Mouse (Mus musculus): ENCODE data around the gene Atf7.
"Not testable (repeated sequence)": the region's sequence is repeated elsewhere in the genome, so short reads cannot be mapped to it uniquely, and the experiment has no call there.

Gene Atf7

DNA sequence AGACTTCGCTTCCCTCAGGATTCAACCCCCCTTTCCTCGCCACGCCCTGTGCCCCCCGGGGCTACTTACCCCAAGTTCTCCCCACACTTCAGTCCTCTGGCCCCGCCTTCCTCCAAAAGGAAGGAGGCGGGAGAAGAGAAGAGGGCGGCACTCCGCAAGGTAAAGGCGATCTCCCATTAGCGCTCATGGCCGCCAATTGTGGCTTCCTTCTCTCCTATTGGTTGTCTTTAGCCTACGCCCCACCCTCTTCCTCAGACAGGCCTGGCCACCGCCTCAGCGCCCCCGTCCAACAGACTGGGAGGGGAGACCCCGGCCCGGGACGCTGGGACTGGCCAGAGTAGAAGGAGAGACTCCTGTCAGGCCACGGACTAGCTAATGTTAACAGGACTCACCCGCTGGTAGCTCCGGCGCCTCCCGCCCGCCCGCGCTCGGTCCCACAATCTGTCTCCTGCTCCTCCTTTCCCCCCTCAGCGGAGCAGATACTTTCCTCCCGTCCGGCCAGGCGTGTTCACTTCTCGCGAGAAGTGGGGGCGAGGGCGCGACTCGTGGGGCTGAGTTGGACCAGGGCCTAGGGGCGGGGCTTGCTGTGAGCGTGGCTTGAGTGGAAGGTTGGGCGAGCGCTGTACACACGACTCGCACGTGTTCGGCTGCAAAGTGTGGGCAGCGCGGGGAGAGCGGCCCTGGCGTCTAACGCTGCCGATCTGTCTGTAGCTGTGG, at the start of gene Atf7, which contains the start of gene Gm28047:
Gene Atf7, minus strand, starts transcription at position 495 of the 717 bp plus-strand sequence.
Gene Gm28047, minus strand, starts transcription at position 98 of the 717 bp plus-strand sequence.
- peak; percentile 99 for DNase-seq

DNA sequence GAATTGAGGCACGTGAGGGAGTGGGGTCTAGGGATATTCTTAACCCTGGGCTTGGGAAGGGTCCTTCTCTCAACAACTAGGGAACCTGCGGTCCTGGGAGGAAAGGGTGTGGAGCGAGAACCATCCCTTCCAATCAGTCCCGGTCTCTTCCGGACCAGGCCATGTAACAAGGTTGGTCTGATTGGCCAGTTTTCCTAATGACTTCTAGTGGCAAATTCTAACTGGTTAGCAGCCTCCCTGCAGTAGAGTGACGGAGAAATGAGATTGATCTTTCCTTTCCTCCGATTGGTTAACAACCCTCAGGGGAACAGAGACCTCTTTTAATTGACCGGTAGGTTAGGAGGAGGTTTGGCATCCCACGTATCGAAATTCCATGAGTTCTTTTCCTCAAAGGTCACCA, 48.3 kb upstream of the Atf7 start:
- peak; percentile 35 for DNase-seq

DNA sequence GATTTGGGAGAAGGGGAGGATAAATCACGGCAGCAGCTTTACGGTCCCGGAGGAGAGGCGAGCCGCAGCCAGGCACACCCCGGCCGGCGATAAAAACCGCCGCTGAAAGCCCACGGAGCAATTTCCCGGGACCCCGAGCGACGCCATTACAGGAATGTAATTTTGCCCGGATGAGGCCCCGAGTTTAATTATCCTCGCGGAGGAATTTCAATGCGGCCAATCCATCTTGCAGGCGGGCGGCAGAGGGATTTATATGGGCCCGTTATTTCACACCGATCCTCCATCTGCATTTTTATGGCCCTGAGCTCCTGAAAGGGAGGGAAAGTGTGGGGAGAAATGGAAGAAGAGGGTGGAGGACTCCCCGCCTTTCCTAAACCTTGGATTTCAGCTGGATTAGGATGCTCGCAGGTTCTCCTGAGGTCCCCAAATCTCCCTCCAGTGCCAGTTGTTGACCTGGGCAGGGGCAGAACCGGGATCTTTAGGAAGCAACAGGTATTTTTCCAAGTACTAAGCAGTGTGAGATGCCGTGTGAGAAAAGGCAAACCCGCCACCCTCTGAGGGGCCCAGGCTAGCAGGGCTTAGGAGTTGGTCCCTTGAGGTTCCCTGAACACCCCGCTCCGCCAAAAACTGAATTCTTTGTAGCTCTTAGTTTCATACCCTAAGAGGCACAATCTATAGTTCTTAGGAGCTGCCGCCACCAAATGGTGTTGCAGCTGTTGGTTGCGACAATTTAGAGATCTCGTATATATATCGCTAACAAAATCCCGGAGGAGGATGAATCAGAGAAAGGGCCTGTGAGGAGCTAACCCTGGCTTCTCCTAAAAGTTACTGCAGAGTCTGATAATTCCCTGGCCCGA, 47.2 kb upstream of the Atf7 start, which contains the start of gene Atp5g2:
Gene Atp5g2, minus strand, starts transcription at position 138 of the 857 bp plus-strand sequence.
- peak; percentile 41 for DNase-seq

GRCm38 (mm10) chr15:102671721-102672214, 46.5 kb upstream of the Atf7 start:
- DNase-seq = peak; percentile 76

GRCm38 (mm10) chr15:102670767-102671575, 45.7 kb upstream of the Atf7 start:
- DNase-seq = peak; percentile 99

- DNase-seq = no peak
Observed at GRCm38 (mm10) chr15:102670281-102670680, 45.0 kb upstream of the Atf7 start.

DNA sequence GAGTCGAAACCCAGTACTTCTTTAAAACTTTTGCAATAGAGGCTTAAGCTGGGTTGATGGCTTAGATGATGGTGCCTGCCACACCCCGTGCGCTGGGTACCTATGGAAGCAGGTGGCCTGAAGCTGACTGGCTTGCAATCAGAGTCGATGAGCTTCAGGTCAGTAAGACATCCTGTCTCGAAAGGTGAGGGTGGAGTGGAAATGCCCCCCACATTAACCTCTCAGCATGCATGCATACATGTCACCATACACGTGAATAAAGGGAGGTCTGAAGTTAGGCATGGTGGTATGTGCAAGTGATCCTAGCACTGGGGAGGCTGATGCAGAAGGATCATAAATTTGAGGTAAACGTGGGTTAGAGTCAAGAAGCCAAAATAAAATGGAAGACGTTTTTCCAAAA, 44.3 kb upstream of the Atf7 start:
- DNase-seq = peak; percentile 21

DNA sequence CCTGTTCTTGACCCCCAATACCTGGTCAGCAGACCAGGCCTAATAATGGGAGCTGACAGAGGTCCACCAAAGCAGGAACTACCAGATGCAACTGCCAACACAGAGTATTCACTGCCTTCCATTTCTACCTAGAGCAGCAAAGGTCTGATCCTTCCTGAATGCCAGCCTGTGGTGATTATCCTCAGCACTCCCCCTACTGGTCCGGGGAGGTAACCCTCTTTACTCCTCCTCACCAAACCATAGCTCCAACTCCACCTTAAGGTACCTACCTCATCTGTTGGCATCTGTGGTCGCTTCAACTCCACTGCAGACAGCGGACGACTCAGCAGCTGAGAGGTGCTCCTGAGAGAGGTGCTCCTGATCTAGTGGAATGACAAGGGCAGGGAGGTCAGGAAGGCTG, 40.2 kb upstream of the Atf7 start:
- peak; percentile 53 for DNase-seq

- no peak for DNase-seq
Observed at GRCm38 (mm10) chr15:102663825-102664224, 38.6 kb upstream of the Atf7 start.

DNA sequence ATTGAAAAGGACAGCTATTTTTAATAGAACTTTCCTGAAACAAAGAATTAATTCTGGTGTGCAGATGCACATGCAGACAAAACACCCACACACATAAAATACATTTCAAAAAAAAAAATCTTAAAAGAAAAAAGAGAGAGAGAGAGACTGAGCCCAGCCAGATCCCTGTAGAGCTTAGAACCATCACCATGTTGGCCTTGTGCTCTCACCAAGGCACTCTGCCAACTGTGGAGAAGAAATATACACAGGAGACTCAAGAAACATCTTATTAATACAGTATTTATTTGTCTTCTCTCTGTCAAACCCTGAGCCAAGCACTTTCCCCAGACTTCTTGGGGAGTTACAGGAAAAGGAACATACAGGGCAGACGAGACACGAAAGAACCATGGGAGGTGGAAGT, 37.3 kb upstream of the Atf7 start:
- not testable (repeated sequence) for DNase-seq

GRCm38 (mm10) chr15:102657926-102658381, 32.7 kb upstream of the Atf7 start:
- DNase-seq = no peak

DNA sequence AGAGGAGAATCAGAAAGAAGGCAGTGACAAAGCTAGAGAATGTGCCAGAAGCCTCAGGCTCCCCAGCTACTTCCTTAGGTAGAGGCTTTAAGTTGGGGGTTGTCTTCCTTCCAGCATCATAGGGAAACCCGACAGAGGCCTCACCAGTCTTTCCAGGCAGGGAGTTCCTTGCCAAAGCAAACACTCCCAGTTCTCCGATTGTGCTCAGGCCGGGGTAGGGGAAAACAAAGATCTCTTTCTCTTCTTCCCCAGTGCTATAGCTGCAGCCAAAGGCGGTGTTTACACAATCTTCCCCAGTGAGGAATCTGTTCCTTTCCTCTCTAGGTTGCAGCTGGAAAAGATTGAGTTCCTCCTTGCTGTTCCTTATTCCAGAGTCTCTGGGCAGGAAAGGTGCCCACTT, 31.4 kb upstream of the Atf7 start:
- no peak for DNase-seq

GRCm38 (mm10) chr15:102651928-102652660, 26.8 kb upstream of the Atf7 start:
- not testable (repeated sequence) for DNase-seq

DNA sequence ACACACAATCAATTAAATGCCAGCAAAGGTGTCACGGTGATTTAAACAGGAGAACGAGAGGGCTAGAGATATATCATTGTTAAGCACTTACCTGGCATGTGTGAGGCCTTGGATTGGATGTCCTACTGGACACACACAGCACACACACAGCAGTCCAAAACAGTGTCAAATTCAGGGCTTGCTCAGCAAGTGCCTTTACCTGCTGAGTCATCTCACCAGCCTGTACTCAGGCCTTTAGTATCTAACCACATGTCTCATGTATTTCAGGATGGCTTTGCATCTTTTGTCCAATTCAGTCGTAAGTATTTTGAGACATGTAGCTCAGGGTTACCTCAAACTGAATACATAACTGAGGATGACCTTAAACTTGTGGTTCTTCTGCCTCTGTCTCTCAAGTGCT, 25.8 kb upstream of the Atf7 start:
- no peak for DNase-seq

DNA sequence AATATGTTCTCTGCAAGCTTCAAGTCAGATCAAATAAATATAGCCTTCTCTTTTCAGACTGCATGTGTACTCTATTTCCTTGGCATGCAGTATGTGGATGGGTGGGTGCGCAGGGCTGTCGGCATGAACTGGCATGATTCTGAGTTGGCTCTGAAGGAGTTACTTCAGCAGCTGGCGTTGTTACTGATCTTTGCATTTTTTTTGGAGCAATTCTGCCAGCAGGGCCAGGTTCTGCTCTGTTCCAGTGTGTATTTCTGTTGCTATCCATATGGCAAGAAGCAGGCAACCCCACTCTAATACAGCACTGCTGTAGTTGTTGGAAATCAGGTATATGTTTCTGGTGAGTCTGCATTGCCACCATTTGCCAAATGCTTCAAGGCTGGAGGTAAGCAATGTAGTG, 10.6 kb upstream of the Atf7 start:
- DNase-seq = no peak

DNA sequence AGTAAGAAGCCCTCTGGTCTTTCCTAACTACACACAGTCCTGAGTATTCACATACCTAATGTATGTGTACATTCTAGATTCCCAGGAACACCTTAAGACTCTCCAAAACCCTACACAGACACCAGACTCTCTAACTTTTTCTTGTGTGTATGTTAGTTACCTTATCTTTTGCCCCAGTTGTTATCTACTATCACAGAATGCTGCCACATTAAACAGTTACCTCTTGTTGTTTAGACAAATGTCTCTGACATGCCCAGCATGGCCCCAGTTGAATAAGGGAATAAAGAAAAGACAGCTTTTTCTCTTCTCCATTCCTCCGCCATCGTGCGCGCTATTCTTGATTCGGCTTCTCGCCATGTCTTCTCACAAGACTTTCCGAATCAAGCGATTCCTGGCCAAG, 9.4 kb upstream of the Atf7 start:
- DNase-seq = no peak

GRCm38 (mm10) chr15:102625687-102626055, 407 bp upstream of the Atf7 start:
- no peak for DNase-seq

DNA sequence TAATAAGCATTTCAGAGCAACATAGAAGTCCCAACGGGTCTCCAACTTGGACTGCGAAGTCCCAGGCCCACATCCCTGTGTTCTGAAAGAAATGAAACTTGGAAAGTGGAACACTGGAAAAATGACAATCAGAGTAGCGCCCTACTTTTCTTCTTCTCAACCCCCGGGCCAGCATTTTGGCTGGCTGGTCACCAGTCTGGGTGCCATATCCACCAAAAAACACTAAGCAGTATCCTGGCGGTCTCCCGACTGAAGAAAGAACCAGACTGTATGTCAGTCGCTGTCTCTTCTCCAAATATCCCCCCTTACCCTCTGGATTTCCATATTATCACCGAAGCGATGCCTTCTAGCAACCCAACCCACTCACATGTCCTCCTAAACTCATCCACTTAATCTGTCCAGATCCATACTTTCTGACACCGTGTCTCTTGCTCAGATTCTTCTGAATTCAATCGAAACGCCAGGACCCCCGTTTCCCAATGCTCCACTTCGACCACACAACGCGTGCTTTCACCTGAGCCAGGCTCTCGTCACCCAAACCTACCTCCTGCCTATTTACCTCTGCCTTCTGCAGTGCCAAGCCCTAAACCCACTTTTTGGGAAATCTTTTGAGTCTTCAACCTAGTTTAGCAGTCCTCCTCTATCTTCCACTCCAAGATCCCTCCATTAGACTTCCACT, 834 bp downstream of the Atf7 start:
- DNase-seq = peak; percentile 21

GRCm38 (mm10) chr15:102623121-102623520, 2.1 kb downstream of the Atf7 start:
- no peak for DNase-seq

DNA sequence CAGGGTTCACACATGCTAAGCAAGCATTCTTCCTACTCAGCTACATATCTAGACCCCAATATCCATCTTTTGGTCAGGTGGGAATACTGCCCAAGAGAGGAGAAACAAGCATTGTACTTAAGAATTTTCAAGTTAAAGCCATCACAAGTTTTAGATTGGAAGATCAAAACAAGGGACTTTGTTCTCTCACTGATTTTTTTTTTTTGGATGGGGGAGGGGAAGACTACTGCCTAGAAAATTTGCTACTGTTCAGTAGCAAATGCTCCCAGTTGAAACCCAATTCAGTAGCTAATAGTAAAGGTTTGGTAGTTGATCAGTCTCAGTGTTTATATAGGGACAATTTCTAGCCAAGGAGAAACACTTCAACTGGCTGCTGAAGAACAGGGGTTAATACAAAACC, 2.7 kb downstream of the Atf7 start:
- DNase-seq = no peak

DNA sequence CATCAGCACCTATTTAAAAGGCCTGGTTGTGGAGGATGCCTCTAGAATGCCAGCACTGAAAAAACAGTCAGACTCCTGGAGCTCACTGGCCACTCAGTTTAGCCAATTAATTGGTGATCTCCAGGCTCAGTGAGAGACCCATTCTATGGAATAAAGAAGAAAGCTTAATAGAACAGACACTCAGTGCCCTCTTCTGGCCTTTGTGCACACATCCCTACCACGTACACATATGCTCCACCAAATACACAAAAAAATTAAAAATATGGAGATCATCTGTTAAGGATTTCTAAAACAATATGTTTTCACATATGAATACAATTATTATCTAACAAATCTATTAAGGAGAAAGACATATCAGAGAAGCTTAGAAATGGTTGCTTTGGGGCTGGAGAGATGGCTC, 4.5 kb downstream of the Atf7 start:
- no peak for DNase-seq

DNA sequence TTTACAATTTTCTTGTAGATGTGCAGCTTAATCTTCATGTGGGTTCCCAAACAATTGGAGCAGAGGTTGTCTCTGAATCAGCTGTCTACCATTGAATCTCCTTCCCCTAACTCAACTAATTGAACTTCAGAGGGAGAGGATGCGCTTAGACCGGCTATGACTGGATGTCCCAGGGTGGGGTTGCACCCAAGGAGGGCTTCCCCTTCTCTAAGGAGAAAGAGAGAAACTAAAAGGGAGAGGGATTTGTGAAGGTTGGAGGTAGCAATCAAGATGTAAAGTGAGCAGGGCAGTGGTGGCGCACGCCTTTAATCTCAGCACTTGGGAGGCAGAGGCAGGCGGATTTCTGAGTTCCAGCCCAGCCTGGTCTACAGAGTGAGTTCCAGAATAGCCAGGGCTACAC, 5.8 kb downstream of the Atf7 start:
- DNase-seq = no peak
